Mouse (Mus musculus): ENCODE data around the gene Zfp141. TPM values are rescaled to one million over a fixed set of nuclear protein-coding genes. Genes with fewer than 3 reads are reported as not detected.

Gene Zfp141
- total RNA-seq (2021), result 10 to 100 TPM; 20.7 to 22.3 TPM

GRCm38 (mm10) chr7:42505588-42505987 lies at the start of gene Zfp141:
TSS of gene Zfp141 (minus strand) at chr7:42505740.
- DNase-seq (ENCODE audit: extremely low spot score in 1 of 2, low spot score in 1 of 2), result peak; percentile 68 to 70

- DNase-seq (ENCODE audit: extremely low spot score in 1 of 2, low spot score in 1 of 2), result no peak
Observed at GRCm38 (mm10) chr7:42551766-42552165, 46.2 kb upstream of the Zfp141 start.

- DNase-seq (ENCODE audit: extremely low spot score in 1 of 2, low spot score in 1 of 2), result peak in 1 of 2 experiments; percentile 26
Observed at GRCm38 (mm10) chr7:42505186-42505585, 354 bp downstream of the Zfp141 start.

DNA sequence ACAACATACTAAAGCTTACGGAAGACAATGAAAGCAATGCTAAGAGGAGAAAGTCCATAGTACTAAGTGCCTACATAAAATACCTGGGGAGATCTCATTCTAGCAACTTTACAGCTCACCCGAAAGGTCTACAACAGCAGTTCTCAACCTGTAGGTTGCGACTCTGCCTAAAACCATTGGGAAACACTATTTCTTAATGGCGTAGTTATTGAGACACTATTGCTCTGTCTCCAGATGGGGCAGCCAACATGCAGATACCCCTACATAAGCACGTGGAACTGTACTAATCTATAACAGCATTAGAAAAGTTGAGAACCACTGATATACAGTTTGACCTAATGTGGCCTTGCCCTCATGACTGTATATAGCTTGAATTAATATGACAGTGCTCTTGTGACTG lies 7.3 kb downstream of the Zfp141 start:
- DNase-seq (ENCODE audit: extremely low spot score in 1 of 2, low spot score in 1 of 2), result no peak

DNA sequence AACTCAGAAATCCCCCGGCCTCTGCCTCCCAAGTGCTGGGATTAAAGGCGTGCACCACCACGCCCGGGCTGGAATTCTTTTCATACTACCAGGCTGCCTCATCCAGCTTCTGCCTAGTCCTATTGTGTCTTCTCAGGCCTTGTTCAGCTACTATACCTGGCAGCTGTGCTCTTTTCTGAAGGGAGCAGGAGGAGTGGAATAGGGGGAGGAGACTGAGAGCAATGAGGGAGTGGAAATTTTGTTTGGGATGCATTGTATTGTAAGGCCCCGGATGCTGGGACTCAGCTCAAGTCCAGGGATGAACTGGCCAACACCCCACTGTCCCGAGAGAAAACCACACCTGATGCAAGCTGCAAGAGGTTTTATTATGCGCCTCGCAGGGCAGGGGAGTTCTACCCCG lies 8.2 kb downstream of the Zfp141 start:
- no peak for DNase-seq (ENCODE audit: extremely low spot score in 1 of 2, low spot score in 1 of 2)

- DNase-seq (ENCODE audit: extremely low spot score in 1 of 2, low spot score in 1 of 2), result no peak
Observed at GRCm38 (mm10) chr7:42496202-42496601, 9.3 kb downstream of the Zfp141 start.

- no peak for DNase-seq (ENCODE audit: extremely low spot score in 1 of 2, low spot score in 1 of 2)
Observed at GRCm38 (mm10) chr7:42490859-42491258, 14.7 kb downstream of the Zfp141 start.

GRCm38 (mm10) chr7:42490358-42490757 lies 15.2 kb downstream of the Zfp141 start:
- no peak for DNase-seq (ENCODE audit: extremely low spot score in 1 of 2, low spot score in 1 of 2)

- DNase-seq (ENCODE audit: extremely low spot score in 1 of 2, low spot score in 1 of 2), result no peak
Observed at GRCm38 (mm10) chr7:42454640-42455039, 50.9 kb downstream of the Zfp141 start.

DNA sequence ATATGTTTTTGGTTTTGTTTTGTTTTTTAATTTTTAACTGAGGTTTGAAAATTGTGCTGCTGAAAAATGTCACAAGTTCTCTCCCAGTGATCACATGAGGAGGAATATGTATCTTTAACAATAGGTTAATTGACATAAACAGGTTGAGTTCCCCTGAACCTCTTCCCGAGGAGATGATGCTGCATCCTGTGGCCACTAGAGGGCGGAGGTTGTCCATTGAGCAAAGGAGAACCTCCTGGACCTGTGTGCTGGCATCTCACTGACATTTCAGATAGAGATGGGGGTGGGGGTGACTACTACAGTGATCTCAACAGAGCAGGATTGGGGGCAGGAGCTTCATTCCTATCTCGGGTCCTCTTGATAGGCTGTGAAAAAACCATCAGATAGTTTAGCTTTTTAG lies 54.9 kb downstream of the Zfp141 start:
- no peak for DNase-seq (ENCODE audit: extremely low spot score in 1 of 2, low spot score in 1 of 2)

GRCm38 (mm10) chr7:42447850-42448249 lies 57.7 kb downstream of the Zfp141 start, which contains the start of gene 4933421I07Rik:
TSS of gene 4933421I07Rik (minus strand) at chr7:42448120.
- DNase-seq (ENCODE audit: extremely low spot score in 1 of 2, low spot score in 1 of 2), result no peak

GRCm38 (mm10) chr7:42447352-42447751 lies 58.2 kb downstream of the Zfp141 start:
- DNase-seq (ENCODE audit: extremely low spot score in 1 of 2, low spot score in 1 of 2), result no peak

Other genes starting within 250 kb of the Zfp141 start
- gene Vmn2r61, start 245.7 kb downstream of the Zfp141 start, total RNA-seq (2021), result not detected
- gene 4933421I07Rik, start 57.6 kb downstream of the Zfp141 start, total RNA-seq (2021), result not detected
- not detected for gene Gm21028, start 72.8 kb upstream of the Zfp141 start, total RNA-seq (2021)
- gene Zfp977, start 86.8 kb upstream of the Zfp141 start, total RNA-seq (2021), result 1 to 10 TPM; 2.0 to 2.9 TPM
- gene Zfp976, start 136.8 kb upstream of the Zfp141 start, total RNA-seq (2021), result 1 to 10 TPM; 4.0 TPM
- 1 to 10 TPM; 5.8 to 7.4 TPM for gene Zfp975, start 187.0 kb upstream of the Zfp141 start, total RNA-seq (2021)
- not detected for gene Gm17067, start 221.3 kb upstream of the Zfp141 start, total RNA-seq (2021)

Measured in layer of hippocampus, postnatal 25 days (tissue).